In genomic region chr7:4524212-4524922, GRCm38 (mm10) we compare ENCODE assay signal across 8 mouse cellular contexts. TPM values are rescaled to one million over a fixed set of nuclear protein-coding genes. Genes with fewer than 3 reads are reported as not detected.
DNase-seq lines count a peak whose midpoint lies in the region; ATAC-seq and TF ChIP-seq lines count a peak whose summit lies in the region.
"Not testable (repeated sequence)": the region's sequence is repeated elsewhere in the genome, so short reads cannot be mapped to it uniquely, and the experiment has no call there.

Tnni3 (minus strand) TSS chr7:4524229.

- H3K4me2 ChIP-seq in intestine, embryonic 14.5 days (ENCODE audit: low read length); limb, embryonic 14.5 days (replicated peaks; ENCODE audit: low read depth, low read length, severe bottlenecking): not testable (repeated sequence)

- H3K36me3 ChIP-seq in embryonic facial prominence, embryonic 10.5 days (replicated peaks); heart, adult 2 months (ENCODE audit: control insufficient read depth, insufficient read depth, low read length); intestine, embryonic 14.5 days (ENCODE audit: control insufficient read depth, insufficient read depth, low read length); limb, embryonic 14.5 days (ENCODE audit: control insufficient read depth, insufficient read depth, low read length); midbrain, embryonic 10.5 days; spleen, adult 2 months (ENCODE audit: control insufficient read depth, insufficient read depth, low read length): not testable (repeated sequence)

- not testable (repeated sequence) for ATAC-seq in intestine, embryonic 14.5 days (replicated peaks; ENCODE audit: low FRiP score, low TSS enrichment, low read depth); limb, embryonic 14.5 days (ENCODE audit: low FRiP score, low read depth)

- intact Hi-C loops in heart, adult 2 months (cut with DNase I) = loop anchor here (2.0 kb wide), 1 partner anchor 92 kb away; no protein-coding TSS in a partner anchor

- H3K9me3 ChIP-seq in embryonic facial prominence, embryonic 10.5 days; intestine, embryonic 14.5 days (ENCODE audit: control insufficient read depth, low read length); limb, embryonic 14.5 days (ENCODE audit: control insufficient read depth, low read length); midbrain, embryonic 10.5 days (replicated peaks): not testable (repeated sequence)

- not testable (repeated sequence) for H3K4me3 ChIP-seq in embryonic facial prominence, embryonic 10.5 days; intestine, embryonic 14.5 days (ENCODE audit: low read depth, low read length); limb, embryonic 14.5 days (replicated peaks; ENCODE audit: low read length); midbrain, embryonic 10.5 days; spleen, adult 2 months (ENCODE audit: extremely low read depth, insufficient read depth, insufficient read length)
- H3K4me3 ChIP-seq in heart, adult 2 months = peak within 1 kb of the TSS; percentile 10; the same call in 1 of the 2 replicates

- TF ChIP-seq POLR2A in heart, adult 2 months (IDR thresholded peaks at IDR 0.05; ENCODE audit: insufficient read depth, low read depth, low read length); limb, embryonic 14.5 days (IDR thresholded peaks at IDR 0.05; ENCODE audit: borderline replicate concordance, extremely low read depth, insufficient read depth, insufficient read length); spleen, adult 2 months (IDR thresholded peaks at IDR 0.05; ENCODE audit: low read depth, low read length): not testable (repeated sequence)

- DNase-seq in CD8-positive naive resting alpha-beta T cell, adult 2 months (ENCODE audit: low read depth in 2 of 2, low spot score in 2 of 2) = peak; percentile 29 to 50
- DNase-seq in adrenal gland, postnatal 36 days = peak; percentile 27 to 50
- DNase-seq in embryonic facial prominence, embryonic 10.5 days (ENCODE audit: low spot score) = peak; percentile 71
- peak; percentile 59 to 61 for DNase-seq in heart, adult 2 months
- peak; percentile 69 for DNase-seq in intestine, embryonic 14.5 days (ENCODE audit: low spot score)
- peak; percentile 60 for DNase-seq in limb, embryonic 14.5 days (ENCODE audit: low spot score)
- DNase-seq in midbrain, embryonic 10.5 days (ENCODE audit: low spot score) = peak; percentile 68
- DNase-seq in spleen, adult 2 months (ENCODE audit: low read depth in 1 of 2, low spot score in 2 of 2) = peak; percentile 26 to 49

- 70% methylated on average over 15 of the region's 15 CpGs for whole genome bisulfite sequencing in embryonic facial prominence, embryonic 10.5 days
- WGBS in heart, adult 2 months = 60% methylated on average over 15 of the region's 15 CpGs
- WGBS in intestine, embryonic 14.5 days = 71% methylated on average over 15 of the region's 15 CpGs
- WGBS in limb, embryonic 14.5 days = 73% methylated on average over 15 of the region's 15 CpGs
- WGBS in midbrain, embryonic 10.5 days = 72% methylated on average over 15 of the region's 15 CpGs
- WGBS in spleen, adult 2 months = 64% methylated on average over 15 of the region's 15 CpGs

- not testable (repeated sequence) for H3K79me2 ChIP-seq in heart, adult 2 months (replicated peaks; ENCODE audit: control insufficient read depth, insufficient read depth, low read length)

- TF ChIP-seq EP300 in heart, adult 2 months (IDR thresholded peaks at IDR 0.05; ENCODE audit: insufficient read depth, low read depth, low read length) = 0 out of 2 replicates have a peak, but pooled peaks have one; percentile 67

- H3K27ac ChIP-seq in embryonic facial prominence, embryonic 10.5 days (replicated peaks); intestine, embryonic 14.5 days (ENCODE audit: low read depth); limb, embryonic 14.5 days (replicated peaks; ENCODE audit: low read depth, low read length); midbrain, embryonic 10.5 days (replicated peaks); spleen, adult 2 months (ENCODE audit: insufficient read depth, low read length): not testable (repeated sequence)
- H3K27ac ChIP-seq in heart, adult 2 months = peak within 1 kb of the TSS; percentile 98

- TF ChIP-seq CTCF in heart, adult 2 months (IDR thresholded peaks at IDR 0.05) = peak; percentile 80
- TF ChIP-seq CTCF in spleen, adult 2 months (IDR thresholded peaks at IDR 0.05; ENCODE audit: extremely low read depth, insufficient read depth, insufficient read length, insufficient replicate concordance) = peak; percentile 66; the same call in 1 of the 2 replicates

- peaks cover 36% of the 10 kb centered on the region for H3K4me1 ChIP-seq in embryonic facial prominence, embryonic 10.5 days
- not testable (repeated sequence) for H3K4me1 ChIP-seq in heart, adult 2 months (ENCODE audit: control insufficient read depth, insufficient read depth, low read length); intestine, embryonic 14.5 days (replicated peaks; ENCODE audit: control insufficient read depth, insufficient read depth, low read length); spleen, adult 2 months (ENCODE audit: control insufficient read depth, insufficient read depth, insufficient read length)
- peaks cover 14% of the 10 kb centered on the region for H3K4me1 ChIP-seq in limb, embryonic 14.5 days (ENCODE audit: control insufficient read depth, insufficient read depth, low read length)
- H3K4me1 ChIP-seq in midbrain, embryonic 10.5 days = peaks cover 35% of the 10 kb centered on the region

- peak within 1 kb of the TSS; percentile 63 for H3K9ac ChIP-seq in heart, adult 2 months (ENCODE audit: low read depth, low read length)
- H3K9ac ChIP-seq in intestine, embryonic 14.5 days (ENCODE audit: low read length); limb, embryonic 14.5 days (ENCODE audit: low read depth, low read length, severe bottlenecking): not testable (repeated sequence)

- H3K27me3 ChIP-seq in embryonic facial prominence, embryonic 10.5 days (replicated peaks; ENCODE audit: low read depth, poor library complexity, severe bottlenecking) = peaks cover 56% of the 10 kb centered on the region
- H3K27me3 ChIP-seq in heart, adult 2 months (ENCODE audit: control insufficient read depth, insufficient read depth, low read length); intestine, embryonic 14.5 days (replicated peaks; ENCODE audit: control insufficient read depth, insufficient read depth, low read length); limb, embryonic 14.5 days (ENCODE audit: control insufficient read depth, insufficient read depth, low read length); spleen, adult 2 months (ENCODE audit: control insufficient read depth, insufficient read depth, low read length): not testable (repeated sequence)
- H3K27me3 ChIP-seq in midbrain, embryonic 10.5 days (ENCODE audit: low read depth, poor library complexity, severe bottlenecking) = peaks cover 64% of the 10 kb centered on the region

RNA-seq across cellular contexts. Expression of gene Tnni3, which starts in this region (rescaled TPM):
- total RNA-seq in adrenal gland, postnatal 36 days (2021) = under 1 TPM; 0.56 to 0.76 TPM
- 2.7 and 3.6 TPM in 2 replicates for polyA plus RNA-seq in embryonic facial prominence, embryonic 10.5 days (2016; fragmentation: Nextera tagmentation; extraction: Ambion mirVana)
- over 10,000 TPM in 1 of 2 experiments, 1,000 to 10,000 TPM in 1; 9,834 to 11,008 TPM for total RNA-seq in heart, adult 2 months (2021)
- 13,898 and 21,553 TPM in 2 replicates for polyA plus RNA-seq in heart, adult 2 months (2012; rRNA removed)
- polyA plus RNA-seq in intestine, embryonic 14.5 days (2014; fragmentation: Nextera tagmentation; extraction: Ambion mirVana) = 1.5 and 1.7 TPM in 2 replicates
- polyA plus RNA-seq in limb, embryonic 14.5 days (2012; rRNA removed) = 10.6 and 11.1 TPM in 2 replicates
- polyA plus RNA-seq in limb, embryonic 14.5 days (2014; fragmentation: Nextera tagmentation; extraction: Ambion mirVana) = 2.8 and 2.9 TPM in 2 replicates
- 2.0 and 2.3 TPM in 2 replicates for polyA plus RNA-seq in midbrain, embryonic 10.5 days (2016; fragmentation: Nextera tagmentation; extraction: Ambion mirVana)
- polyA plus RNA-seq in spleen, adult 2 months (2012; rRNA removed) = 5.3 and 5.5 TPM in 2 replicates

Comparison
In these comparisons a context has a peak if more than half of its experiments do, and no peak if none do; other contexts are left out.
1. RNA of gene Tnni3 (total RNA-seq): 9,834 to 11,008 TPM in heart, adult 2 months; 0.56 to 0.76 TPM in adrenal gland, postnatal 36 days; every median in the first group is over 1,000 times any median in the second.
2. RNA of gene Tnni3 (polyA plus RNA-seq): 13,898 to 21,553 TPM in heart, adult 2 months; 2.8 to 11.1 TPM in limb, embryonic 14.5 days, 5.3 to 5.5 TPM in spleen, adult 2 months, 2.7 to 3.6 TPM in embryonic facial prominence, embryonic 10.5 days, 2.0 to 2.3 TPM in midbrain, embryonic 10.5 days and 1.5 to 1.7 TPM in intestine, embryonic 14.5 days; every median in the first group is over 1,000 times any median in the second.
3. Peak in DNase-seq in adrenal gland, postnatal 36 days; RNA of the gene not detected or under 1 TPM.
4. Peak in every context shown above with its lines, with median percentiles within 50 percentile points of each other: DNase-seq.